Mouse (Mus musculus): ENCODE results near the gene Art3. TPM values are rescaled to one million over a fixed set of nuclear protein-coding genes. Genes with fewer than 3 reads are reported as not detected.

The Art3 gene
- polyA plus RNA-seq, 1 experiment from 2014 or later = 1.2 TPM

DNA sequence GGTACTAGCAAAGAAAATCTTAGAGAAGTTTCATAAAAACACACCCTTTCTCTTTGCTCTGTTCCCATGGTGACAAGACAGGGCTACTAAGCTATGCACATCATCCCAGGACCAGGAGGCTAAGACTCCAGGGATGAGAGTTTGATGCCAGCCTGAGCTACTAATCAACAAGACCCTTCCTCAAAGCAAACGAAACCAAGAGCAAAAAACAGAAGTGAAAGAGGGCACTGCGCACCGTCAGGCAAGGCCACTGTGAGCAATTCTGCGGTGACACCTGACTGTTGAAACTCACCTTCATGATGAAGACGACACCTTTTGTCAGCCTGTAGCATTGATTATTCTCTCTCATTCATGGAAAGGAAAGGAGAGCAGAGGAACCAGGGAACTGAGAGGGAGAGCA is 121.2 kb downstream of the Art3 start:
- no peaks in the 10 kb centered on the region for H3K4me1 ChIP-seq
- H3K4me3 ChIP-seq = no peak overlapping the region
- peaks cover 66% of the 10 kb centered on the region for H3K36me3 ChIP-seq (replicated peaks)
- no peak for DNase-seq (ENCODE audit: extremely low spot score, low spot score)
- no peaks in the 10 kb centered on the region for H3K27me3 ChIP-seq (ENCODE audit: poor library complexity, severe bottlenecking)
- WGBS = 95% methylated on average over 5 of the region's 5 CpGs
- H3K27ac ChIP-seq = no peak overlapping the region
- no peaks in the 10 kb centered on the region for H3K9me3 ChIP-seq

DNA sequence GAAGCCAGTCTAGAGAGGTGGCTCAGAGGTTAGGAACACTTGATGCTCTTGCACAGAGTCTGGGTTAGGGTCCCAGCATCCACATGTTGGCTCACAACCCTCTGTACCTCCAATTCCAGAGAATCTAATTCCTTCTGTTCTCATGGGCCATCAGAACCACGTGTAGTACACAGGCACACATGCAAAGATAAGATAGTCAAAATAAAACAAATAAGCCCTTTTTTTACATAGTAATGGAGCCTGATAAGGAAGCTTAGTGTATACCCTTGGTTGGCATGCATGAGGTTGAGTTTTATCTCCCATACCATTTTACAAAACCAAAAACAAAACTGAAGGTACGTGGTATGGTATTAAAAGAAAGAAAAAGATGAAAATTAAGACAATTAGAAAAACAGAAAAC is 125.8 kb downstream of the Art3 start:
- Histone ChIP-seq H3K9me3 (no peaks in the 10 kb centered on the region), H3K4me1 (no peaks in the 10 kb centered on the region), H3K4me3 (no peak overlapping the region), H3K27me3 (ENCODE audit: poor library complexity, severe bottlenecking) (no peaks in the 10 kb centered on the region), H3K27ac (no peak overlapping the region), H3K36me3 (replicated peaks) (peaks cover 30% of the 10 kb centered on the region)
- DNase-seq (ENCODE audit: extremely low spot score, low spot score) = no peak
- 84% methylated on average over 2 of the region's 2 CpGs for WGBS

DNA sequence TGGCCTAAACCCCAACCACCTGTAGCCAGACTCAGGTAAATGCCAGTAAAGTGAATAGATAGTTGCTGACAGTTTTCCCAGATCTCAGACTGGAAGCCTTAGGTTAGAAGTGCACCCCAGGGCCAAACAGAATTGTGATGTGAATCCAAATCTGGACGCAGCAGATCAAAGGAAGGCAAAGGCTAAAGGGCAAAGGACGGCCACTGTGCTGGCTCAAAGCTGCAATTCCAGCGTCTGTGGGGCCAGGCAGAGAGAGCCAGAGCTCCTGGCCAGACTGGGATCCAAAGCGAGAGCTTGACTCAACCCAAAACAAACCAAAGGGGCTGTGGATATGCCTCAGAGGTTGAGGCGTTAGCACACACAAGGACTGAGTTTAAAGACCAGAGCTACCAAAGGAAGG is 127.1 kb downstream of the Art3 start:
- 48% methylated on average over 5 of the region's 5 CpGs for WGBS
- H3K4me1 ChIP-seq = no peaks in the 10 kb centered on the region

DNA sequence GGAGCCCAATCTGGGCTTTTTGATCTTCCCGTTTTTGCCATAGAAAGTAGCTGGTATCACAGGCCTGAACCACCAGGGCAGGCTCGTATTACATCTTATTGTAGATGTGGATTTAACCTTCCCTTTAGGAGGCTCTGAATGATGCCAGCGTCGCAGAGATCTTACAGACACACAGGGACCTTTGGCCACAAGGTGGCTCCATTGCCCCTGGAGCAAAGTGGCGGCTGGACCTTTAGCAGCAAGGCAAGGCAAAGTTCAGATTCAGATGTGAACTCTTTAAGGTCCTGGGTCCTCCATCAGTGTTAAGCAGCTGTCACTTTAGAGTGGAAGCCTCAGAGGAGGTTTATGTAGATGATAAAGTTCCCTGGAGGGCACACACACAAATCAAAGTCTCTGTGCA is 129.7 kb downstream of the Art3 start:
- no peaks in the 10 kb centered on the region for H3K4me1 ChIP-seq
- H3K4me3 ChIP-seq = no peak overlapping the region
- no peaks in the 10 kb centered on the region for H3K27me3 ChIP-seq (ENCODE audit: poor library complexity, severe bottlenecking)
- no peak overlapping the region for H3K27ac ChIP-seq
- H3K36me3 ChIP-seq (replicated peaks) = peaks cover 13% of the 10 kb centered on the region
- H3K9me3 ChIP-seq = no peaks in the 10 kb centered on the region
- WGBS = 27% methylated on average over 5 of the region's 5 CpGs
- DNase-seq (ENCODE audit: extremely low spot score, low spot score) = peak; percentile 38

More for the DNA sequence above, 127.1 kb downstream of the Art3 start:
- no peaks in the 10 kb centered on the region for H3K27me3 ChIP-seq (ENCODE audit: poor library complexity, severe bottlenecking)
- DNase-seq (ENCODE audit: extremely low spot score, low spot score) = no peak
- H3K9me3 ChIP-seq = no peaks in the 10 kb centered on the region
- H3K4me3 ChIP-seq = no peak overlapping the region
- no peak overlapping the region for H3K27ac ChIP-seq
- peaks cover 21% of the 10 kb centered on the region for H3K36me3 ChIP-seq (replicated peaks)

Small RNA genes within 50 kb of the gene (microRNA-seq; reads per million reads assigned to microRNA genes)
- gene Mir6415 = not detected

Other genes with a start within 250 kb of the Art3 start
- 278 and 287 TPM in 2 replicates for gene G3bp2, start 248.1 kb upstream of the Art3 start, polyA plus RNA-seq (2016; fragmentation: Nextera tagmentation; extraction: Ambion mirVana)
- 37.0 and 38.8 TPM in 2 replicates for gene Uso1, start 193.9 kb upstream of the Art3 start, polyA plus RNA-seq (2016; fragmentation: Nextera tagmentation; extraction: Ambion mirVana)
- not detected in 2 replicates for gene U90926, start 116.4 kb upstream of the Art3 start, polyA plus RNA-seq (2016; fragmentation: Nextera tagmentation; extraction: Ambion mirVana)
- 0.23 TPM in 1 of 2 replicates, not detected in the other for gene Ppef2, start 75.5 kb upstream of the Art3 start, polyA plus RNA-seq (2016; fragmentation: Nextera tagmentation; extraction: Ambion mirVana)
- gene Naaa, start 53.7 kb upstream of the Art3 start, polyA plus RNA-seq (2016; fragmentation: Nextera tagmentation; extraction: Ambion mirVana) = 2.6 and 3.3 TPM in 2 replicates
- 59.4 and 63.0 TPM in 2 replicates for gene Sdad1, start 21.3 kb upstream of the Art3 start, polyA plus RNA-seq (2016; fragmentation: Nextera tagmentation; extraction: Ambion mirVana)
- not detected in 2 replicates for gene Cxcl9, start 3.7 kb upstream of the Art3 start, polyA plus RNA-seq (2016; fragmentation: Nextera tagmentation; extraction: Ambion mirVana)
- 0.33 TPM in 1 of 2 replicates, not detected in the other for gene Cxcl10, start 17.1 kb downstream of the Art3 start, polyA plus RNA-seq (2016; fragmentation: Nextera tagmentation; extraction: Ambion mirVana)
- 75.1 and 75.8 TPM in 2 replicates for gene Nup54, start 103.4 kb downstream of the Art3 start, polyA plus RNA-seq (2016; fragmentation: Nextera tagmentation; extraction: Ambion mirVana)
- gene Scarb2, start 175.0 kb downstream of the Art3 start, polyA plus RNA-seq (2016; fragmentation: Nextera tagmentation; extraction: Ambion mirVana) = 7.8 and 9.7 TPM in 2 replicates
- gene Fam47e, start 223.2 kb downstream of the Art3 start, polyA plus RNA-seq (2016; fragmentation: Nextera tagmentation; extraction: Ambion mirVana) = not detected in 2 replicates